Mouse (Mus musculus): ENCODE measurements around the gene Tbxas1.

The Tbxas1 gene

GRCm38 (mm10) chr6:38960367-38960766 lies 85.2 kb downstream of the Tbxas1 start:
- no peak for DNase-seq (ENCODE audit: low spot score in 2 of 2)

GRCm38 (mm10) chr6:38960791-38961426 lies 85.7 kb downstream of the Tbxas1 start:
- DNase-seq (ENCODE audit: low spot score in 2 of 2) = no peak

- no peak for DNase-seq (ENCODE audit: low spot score in 2 of 2)
Observed at GRCm38 (mm10) chr6:38961427-38962033, 86.3 kb downstream of the Tbxas1 start.

- DNase-seq (ENCODE audit: low spot score in 2 of 2) = no peak
Observed at GRCm38 (mm10) chr6:38966839-38967238, 91.6 kb downstream of the Tbxas1 start.

DNA sequence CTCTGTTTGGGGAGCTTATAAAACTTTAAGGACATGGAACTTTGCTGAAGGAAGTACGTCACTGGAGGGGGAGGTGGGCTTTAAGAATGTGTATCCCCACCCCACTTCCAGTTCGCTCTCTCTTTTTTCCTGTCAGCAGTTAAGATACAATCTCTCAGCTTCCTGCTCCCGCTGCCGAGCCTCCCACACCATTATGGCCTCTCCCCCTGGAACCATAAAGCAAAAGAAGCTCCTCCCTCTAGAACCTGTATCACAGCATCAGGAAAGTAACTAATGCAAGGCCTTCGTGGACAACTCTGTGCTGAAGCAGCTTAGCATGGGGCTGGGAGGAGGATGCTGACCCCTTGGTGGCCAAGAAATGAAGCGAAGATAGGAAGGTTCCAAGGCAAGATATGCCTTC lies 92.1 kb downstream of the Tbxas1 start:
- no peak for DNase-seq (ENCODE audit: low spot score in 2 of 2)

DNA sequence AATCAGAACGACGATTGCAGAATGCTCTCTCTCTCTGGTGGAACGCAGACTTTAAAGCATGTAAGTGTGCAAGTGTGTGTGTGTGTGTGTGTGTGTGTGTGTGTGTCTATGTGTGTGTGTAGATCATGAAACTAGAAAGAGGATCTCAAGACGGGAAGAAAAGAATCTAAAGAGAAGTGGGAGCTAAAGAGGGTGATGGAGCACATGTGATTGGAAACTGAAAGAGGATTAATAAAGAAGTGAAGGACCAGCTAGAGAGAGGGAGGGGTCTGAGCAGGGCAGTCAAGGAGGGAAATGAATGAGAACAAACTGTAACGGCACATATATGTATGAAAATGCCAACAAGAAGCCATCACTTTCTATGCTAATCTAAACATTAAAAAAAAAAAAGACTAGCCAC lies 92.8 kb downstream of the Tbxas1 start:
- DNase-seq (ENCODE audit: low spot score in 2 of 2) = no peak

DNA sequence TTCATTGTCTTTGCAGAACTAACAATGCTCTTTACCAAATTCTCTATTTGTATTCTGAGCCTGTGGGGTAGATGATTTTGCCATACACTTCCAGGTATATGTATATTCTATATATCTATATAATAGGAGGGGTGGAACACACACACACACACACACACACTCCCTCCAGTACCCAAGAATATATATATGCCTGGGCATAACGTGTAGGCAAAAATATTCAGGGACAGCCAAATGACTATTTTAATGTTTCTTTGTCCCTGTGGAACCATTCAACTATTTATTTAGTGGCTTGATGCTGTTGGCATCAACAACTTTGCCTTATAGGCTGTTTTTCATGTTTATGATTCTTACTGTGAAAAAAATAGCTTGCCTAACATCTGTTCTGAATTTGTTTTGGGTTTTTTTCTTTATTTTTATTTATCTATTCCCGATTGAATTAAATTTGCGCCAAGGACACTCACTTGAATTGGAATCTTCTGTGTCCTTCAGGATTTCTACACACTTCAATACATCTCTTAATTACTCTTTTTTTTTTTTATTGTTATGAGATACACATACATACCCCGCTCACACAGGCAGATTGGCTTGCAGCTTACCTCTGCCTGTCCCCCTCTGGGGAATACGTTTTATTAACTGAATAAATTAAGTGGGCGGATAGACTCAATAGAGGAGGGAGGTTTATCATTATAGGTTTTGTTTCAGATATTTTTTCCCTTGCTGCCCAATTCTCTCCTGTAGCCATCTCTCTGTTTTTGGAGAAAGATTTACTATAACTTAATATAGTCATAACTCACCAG lies 94.9 kb downstream of the Tbxas1 start:
- DNase-seq (ENCODE audit: low spot score in 2 of 2) = no peak

DNA sequence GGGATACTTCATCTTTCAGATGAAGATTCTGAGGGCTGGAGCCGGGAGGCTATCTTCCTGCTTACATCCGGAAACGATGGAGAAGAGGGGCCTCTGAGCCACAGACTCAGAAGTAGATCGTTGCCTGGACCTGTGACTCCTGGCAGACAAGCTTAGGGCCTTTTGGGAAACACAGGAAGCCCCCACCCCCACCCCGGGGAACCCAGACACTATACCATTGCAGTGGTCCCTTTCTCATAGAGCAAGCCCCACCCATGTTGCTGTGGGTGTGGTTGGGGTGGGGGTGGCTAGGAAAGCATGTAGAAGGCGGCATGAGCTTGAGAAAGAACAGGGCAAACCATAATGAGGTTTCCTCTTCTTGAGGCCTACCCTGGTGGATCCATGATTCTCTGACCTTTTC lies 95.6 kb downstream of the Tbxas1 start:
- no peak for DNase-seq (ENCODE audit: low spot score in 2 of 2)

- no peak for DNase-seq (ENCODE audit: low spot score in 2 of 2)
Observed at GRCm38 (mm10) chr6:38972826-38973225, 97.6 kb downstream of the Tbxas1 start.

DNA sequence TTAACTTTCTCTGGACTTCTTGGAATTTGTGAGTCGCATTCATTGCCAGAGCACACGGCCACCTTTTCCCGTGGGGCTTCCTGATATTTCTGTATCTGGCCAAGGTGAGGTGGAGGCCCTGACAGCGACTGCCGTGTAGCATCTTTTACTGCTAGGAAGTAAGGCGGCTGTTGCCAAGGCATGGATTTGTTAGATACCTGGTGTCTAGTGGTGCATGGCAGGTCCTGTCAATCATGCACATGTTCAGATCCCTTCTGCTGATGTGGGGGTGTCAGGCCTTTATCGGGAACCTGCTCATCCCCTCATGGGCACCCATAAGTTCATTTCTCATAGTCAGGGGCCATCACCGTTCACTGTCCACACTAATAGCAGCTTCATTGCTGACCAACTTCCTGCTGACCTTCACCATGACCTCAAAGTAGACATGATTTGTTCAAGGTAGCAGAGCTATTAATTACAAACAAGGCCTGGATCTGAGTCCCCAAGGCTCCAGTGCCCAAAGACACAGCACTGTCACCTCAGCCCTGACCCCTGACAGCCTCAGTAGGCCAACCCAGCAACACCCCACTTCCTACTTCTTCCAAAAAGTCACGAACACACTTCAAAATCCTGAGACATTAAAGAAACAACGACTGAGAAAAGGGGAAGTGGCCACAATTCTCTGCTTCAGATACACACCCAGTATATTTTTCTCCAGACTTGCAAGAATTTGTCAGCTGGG lies 98.4 kb downstream of the Tbxas1 start:
- no peak for DNase-seq (ENCODE audit: low spot score in 2 of 2)

DNA sequence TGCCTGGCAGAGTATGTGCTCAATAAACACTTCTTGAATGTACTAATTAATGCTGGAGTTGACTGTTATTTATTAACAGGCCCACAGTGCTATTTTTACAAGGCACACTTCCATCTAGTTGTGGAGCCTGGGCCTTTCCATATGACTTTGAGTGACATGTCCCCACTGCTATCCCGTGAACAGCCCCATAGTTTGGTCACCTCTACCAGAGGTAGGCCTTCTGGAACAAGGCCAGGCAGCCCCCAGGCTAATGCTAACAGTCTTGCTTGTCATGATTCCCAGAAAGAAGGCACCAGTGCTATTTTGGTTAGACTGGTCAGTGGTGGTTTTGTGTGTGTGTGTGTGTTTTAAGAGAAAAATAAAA lies 98.9 kb downstream of the Tbxas1 start:
- DNase-seq (ENCODE audit: low spot score in 2 of 2) = no peak

DNA sequence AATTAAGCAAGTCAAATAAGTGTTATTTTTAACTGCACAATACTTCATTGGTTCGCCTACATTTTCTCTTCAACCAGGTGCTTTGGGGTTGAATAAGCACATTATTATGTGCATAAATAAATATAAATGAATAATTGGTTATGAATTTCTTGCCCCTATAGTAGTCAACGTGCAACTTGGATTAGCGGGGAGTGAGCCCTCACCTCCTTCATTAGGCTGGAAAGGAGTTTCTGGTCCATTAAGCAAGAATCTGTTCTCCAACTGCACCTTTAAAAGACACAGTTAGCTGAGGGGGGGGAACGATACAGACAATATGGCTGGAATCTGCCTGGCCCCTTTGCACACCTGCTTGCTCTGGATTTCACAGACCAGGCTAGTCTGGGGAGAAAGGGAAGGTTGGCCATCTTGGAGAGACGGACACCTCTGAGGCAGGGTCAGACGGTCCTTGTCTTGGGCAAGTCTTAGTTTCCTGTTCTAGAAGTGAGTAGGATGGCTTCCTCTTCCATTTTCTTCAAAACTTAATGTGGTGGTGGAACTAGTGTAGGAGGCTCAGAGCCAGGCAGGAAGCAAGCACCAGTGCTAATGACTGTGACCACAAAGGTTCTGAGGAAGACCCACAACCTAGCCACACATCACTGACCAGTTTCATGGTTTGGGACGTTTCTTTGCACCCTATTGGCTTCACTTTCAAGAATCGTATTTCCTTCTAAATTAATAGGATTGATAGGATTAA lies 99.5 kb downstream of the Tbxas1 start:
- DNase-seq (ENCODE audit: low spot score in 2 of 2) = no peak

GRCm38 (mm10) chr6:38975866-38976265 lies 100.7 kb downstream of the Tbxas1 start:
- no peak for DNase-seq (ENCODE audit: low spot score in 2 of 2)

GRCm38 (mm10) chr6:38976355-38976754 lies 101.2 kb downstream of the Tbxas1 start:
- no peak for DNase-seq (ENCODE audit: low spot score in 2 of 2)

- DNase-seq (ENCODE audit: low spot score in 2 of 2) = no peak
Observed at GRCm38 (mm10) chr6:38980921-38981715, 105.9 kb downstream of the Tbxas1 start.

DNA sequence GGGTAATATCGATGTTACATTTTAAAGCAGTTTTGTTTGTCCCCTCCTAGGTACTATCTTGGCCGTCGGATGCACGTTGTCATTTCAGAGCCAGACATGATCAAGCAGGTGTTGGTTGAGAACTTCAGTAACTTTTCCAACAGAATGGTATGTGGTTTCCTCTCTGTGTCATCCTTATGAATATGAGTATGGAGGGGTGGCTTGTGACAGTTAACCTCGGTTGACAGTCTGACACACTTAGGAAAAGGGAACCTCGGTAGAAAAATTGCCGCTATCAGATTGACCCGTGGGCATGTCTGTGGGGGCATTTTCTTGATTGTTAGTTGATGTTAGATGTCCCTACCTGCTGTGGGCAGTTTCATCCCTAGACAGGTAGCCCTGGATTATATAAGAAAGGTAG lies 106.9 kb downstream of the Tbxas1 start:
- DNase-seq (ENCODE audit: low spot score in 2 of 2) = no peak

GRCm38 (mm10) chr6:38982656-38983055 lies 107.5 kb downstream of the Tbxas1 start:
- DNase-seq (ENCODE audit: low spot score in 2 of 2) = no peak

DNA sequence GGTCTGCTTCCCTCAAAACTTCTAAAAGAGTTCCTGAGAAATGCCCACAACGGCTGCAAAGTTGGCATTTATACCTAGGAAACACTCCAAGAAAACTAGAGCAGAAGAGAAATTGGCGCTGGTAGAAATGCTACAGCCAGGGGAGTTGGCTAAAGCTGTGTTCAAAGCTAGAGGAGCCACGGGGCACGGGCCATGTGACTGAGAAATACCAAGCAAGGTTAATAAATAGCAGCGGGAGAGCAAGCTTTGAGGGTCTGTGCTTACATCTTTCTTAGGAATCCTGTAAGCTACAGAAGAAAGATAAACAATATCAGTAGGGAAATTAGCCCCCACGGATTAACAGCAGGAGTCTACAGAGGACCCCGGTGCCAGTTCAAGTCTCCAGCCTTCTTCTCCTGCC lies 107.9 kb downstream of the Tbxas1 start:
- DNase-seq (ENCODE audit: low spot score in 2 of 2) = no peak

DNA sequence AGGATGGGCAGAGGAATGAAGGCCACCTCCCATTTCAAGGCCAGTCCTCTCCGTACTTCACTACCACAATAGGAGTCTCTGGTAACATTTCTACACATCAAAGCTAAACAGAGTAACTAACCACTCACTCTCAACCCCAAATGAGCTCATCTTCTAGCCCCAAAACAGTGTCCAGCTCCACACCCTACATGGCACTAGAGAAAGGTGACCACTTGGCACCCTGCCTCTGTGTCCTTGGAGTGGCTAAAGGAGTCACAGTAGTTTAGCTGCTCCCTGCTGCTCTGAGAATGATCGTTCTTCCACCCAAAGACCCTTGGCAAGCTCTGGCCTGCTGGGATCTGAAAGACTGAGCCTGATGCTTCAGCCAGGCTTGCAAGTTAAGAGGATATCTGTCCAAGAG lies 109.4 kb downstream of the Tbxas1 start:
- DNase-seq (ENCODE audit: low spot score in 2 of 2) = no peak

DNA sequence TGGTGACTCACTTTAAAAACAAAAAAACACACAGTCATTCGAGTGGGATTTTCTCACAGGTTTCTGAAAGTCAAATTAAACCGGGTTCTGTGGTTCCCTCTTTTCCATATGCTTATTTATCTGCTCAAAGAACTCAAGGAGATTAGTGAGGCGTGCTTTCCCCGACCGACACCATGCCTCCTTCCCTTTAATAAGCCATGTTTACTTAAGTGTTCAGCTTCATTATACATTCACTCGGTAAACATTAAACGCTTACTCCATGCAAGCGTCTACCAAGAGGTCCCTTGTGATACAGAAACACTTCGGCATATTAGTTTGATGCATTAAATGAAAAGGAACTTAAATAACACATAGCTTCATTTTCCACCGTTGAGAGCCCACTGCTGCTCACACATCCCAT lies 111.4 kb downstream of the Tbxas1 start:
- DNase-seq (ENCODE audit: low spot score in 2 of 2) = no peak

DNA sequence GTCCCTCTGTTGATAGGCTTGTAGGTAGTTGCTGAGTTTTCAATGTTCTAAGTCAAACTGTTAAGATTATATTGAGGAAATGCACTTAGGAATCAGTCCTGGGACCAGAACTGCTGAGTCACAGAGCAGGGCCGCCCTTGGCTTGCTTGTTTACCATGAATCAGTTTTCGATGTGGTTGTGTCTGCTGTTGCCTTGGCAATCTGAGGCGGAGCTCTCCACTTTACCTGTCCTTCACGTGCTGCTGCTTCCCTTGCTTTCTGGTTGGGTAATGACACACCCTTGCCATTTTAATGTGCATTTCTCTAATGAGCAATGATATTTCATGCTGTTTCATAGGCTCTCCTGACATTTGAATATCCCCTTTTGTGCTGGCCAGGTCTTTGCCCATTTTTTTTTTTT lies 116.8 kb downstream of the Tbxas1 start:
- no peak for DNase-seq (ENCODE audit: low spot score in 2 of 2)
